Mouse (Mus musculus): Measurements from ENCODE around the gene Pif1. TPM values are rescaled to one million over a fixed set of nuclear protein-coding genes. Genes with fewer than 3 reads are reported as not detected.

Pif1 gene
- total and polyA plus RNA-seq, 3 experiments: 11.2 to 14.5 (median 12.2) TPM

DNA sequence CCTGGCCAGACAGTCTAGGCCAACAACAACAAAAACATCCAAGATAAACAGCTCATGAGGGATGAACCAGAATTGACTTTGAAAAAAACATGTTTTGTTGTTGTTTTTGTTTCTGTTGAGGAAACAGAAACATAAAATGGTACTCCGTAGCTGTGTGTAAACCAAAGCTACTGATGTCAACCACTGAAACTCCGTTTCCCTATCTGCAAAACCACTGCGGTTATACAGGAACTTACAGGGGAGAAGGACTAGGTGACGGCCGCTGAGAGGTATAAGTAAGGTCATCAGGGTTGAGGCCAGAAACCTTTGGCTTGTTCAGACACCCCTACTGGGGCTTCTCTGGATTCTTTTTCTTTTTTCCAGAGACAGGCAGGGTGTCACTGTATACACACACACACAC is 35.9 kb downstream of the Pif1 start:
- no peaks in the 10 kb centered on the region for H3K36me3 ChIP-seq (replicated peaks in 1 of 2; ENCODE audit: control insufficient read depth in 1 of 2, insufficient read depth in 1 of 2, low read length in 1 of 2)
- H3K27me3 ChIP-seq (replicated peaks): peaks cover 10% of the 10 kb centered on the region
- H3K27ac ChIP-seq (ENCODE audit: insufficient read depth, low read depth): no peak overlapping the region
- H3K4me3 ChIP-seq (replicated peaks in 1 of 3; ENCODE audit: low read depth in 2 of 3, low read length in 2 of 3, poor library complexity in 1 of 3): no peak overlapping the region
- TF ChIP-seq E2F4 (IDR thresholded peaks at IDR 0.05; ENCODE audit: insufficient replicate concordance, low read depth, low read length): no peak
- no peak for TF ChIP-seq MXI1 (IDR thresholded peaks at IDR 0.05; ENCODE audit: low read depth, low read length)
- no peak for TF ChIP-seq CHD2 (IDR thresholded peaks at IDR 0.05; ENCODE audit: low read length)
- TF ChIP-seq ZC3H11A (IDR thresholded peaks at IDR 0.05; ENCODE audit: low read depth, low read length): no peak
- TF ChIP-seq MAFK (IDR thresholded peaks at IDR 0.05; ENCODE audit: insufficient replicate concordance, low read length): no peak
- TF ChIP-seq ZNF384 (IDR thresholded peaks at IDR 0.05; ENCODE audit: low read depth, low read length): no peak
- no peak for TF ChIP-seq BHLHE40 (IDR thresholded peaks at IDR 0.05; ENCODE audit: low read depth, low read length)
- no peak for TF ChIP-seq NELFE (IDR thresholded peaks at IDR 0.05; ENCODE audit: low read depth, low read length)
- TF ChIP-seq RCOR1 (conservative IDR thresholded peaks at IDR 0.05; ENCODE audit: low read depth, low read length): no peak
- TF ChIP-seq MAX (IDR thresholded peaks at IDR 0.05; ENCODE audit: low read length): no peak
- no peak for TF ChIP-seq RAD21 (IDR thresholded peaks at IDR 0.05; ENCODE audit: low read depth, low read length)
- TF ChIP-seq KAT2A (IDR thresholded peaks at IDR 0.05; ENCODE audit: insufficient replicate concordance, low read length): no peak
- no peak for TF ChIP-seq POLR2AphosphoS2 (IDR thresholded peaks at IDR 0.05; ENCODE audit: low read depth, low read length)
- TF ChIP-seq ZMIZ1 (IDR thresholded peaks at IDR 0.05; ENCODE audit: low read depth, low read length): no peak
- no peak for TF ChIP-seq ELF1 (IDR thresholded peaks at IDR 0.05; ENCODE audit: low read depth, low read length)
- TF ChIP-seq USF2 (conservative IDR thresholded peaks at IDR 0.05; ENCODE audit: low read depth, low read length): no peak
- no peak for TF ChIP-seq NRF1 (IDR thresholded peaks at IDR 0.05; ENCODE audit: low read depth, low read length)
- TF ChIP-seq JUN (IDR thresholded peaks at IDR 0.05; ENCODE audit: insufficient read depth, low read depth, low read length): no peak
- TF ChIP-seq GABPA (IDR thresholded peaks at IDR 0.05; ENCODE audit: insufficient replicate concordance, low read depth, low read length): no peak
- no peak for TF ChIP-seq EP300 (IDR thresholded peaks at IDR 0.05; ENCODE audit: low read length)
- H3K4me2 ChIP-seq (ENCODE audit: insufficient read depth, low read depth, poor library complexity, severe bottlenecking): no peak overlapping the region
- DNase-seq (ENCODE audit: extremely low read depth): no peak
- no peak overlapping the region for H3K9ac ChIP-seq (ENCODE audit: insufficient read depth, low read depth)
- in situ Hi-C loops (cut with MboI; ENCODE audit: low pct_ligation_motif_present, low pct_unique_long_range_greater_than_20kb, low sequenced_read_pairs) (no loop called here), dilution Hi-C loops (cut with MboI; ENCODE audit: extremely low pct_ligation_motif_present, extremely low pct_unique_long_range_greater_than_20kb, low sequenced_read_pairs) (no loop called here)
- no peaks in the 10 kb centered on the region for H3K79me2 ChIP-seq (replicated peaks; ENCODE audit: control insufficient read depth, extremely low read depth, insufficient read depth, poor library complexity, severe bottlenecking)
- H3K4me1 ChIP-seq (ENCODE audit: control insufficient read depth in 1 of 2, insufficient read depth in 2 of 2): no peaks in the 10 kb centered on the region
- H3K9me3 ChIP-seq (replicated peaks; ENCODE audit: low read length): no peaks in the 10 kb centered on the region

DNA sequence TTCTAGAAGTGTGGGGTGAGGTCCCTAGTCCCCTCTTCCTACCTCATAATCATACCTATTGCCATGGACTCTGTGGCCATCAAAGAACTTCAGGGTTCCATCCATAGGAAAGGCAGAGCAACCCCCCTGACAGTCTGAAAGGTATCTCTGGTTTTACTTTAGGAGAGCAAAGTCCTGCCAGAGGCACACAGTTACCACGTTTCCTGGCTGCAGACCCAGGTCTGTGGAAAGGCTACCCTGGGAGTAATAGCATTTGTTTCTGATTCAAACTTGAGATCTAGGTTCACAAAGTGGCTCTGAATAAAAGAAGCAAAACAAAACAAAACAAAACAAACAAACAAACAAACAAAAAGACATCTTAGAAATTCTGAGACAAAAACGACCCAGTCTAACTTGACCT is 37.3 kb downstream of the Pif1 start:
- Histone ChIP-seq H3K79me2 (replicated peaks; ENCODE audit: control insufficient read depth, extremely low read depth, insufficient read depth, poor library complexity, severe bottlenecking) (no peaks in the 10 kb centered on the region), H3K4me2 (ENCODE audit: insufficient read depth, low read depth, poor library complexity, severe bottlenecking) (no peak overlapping the region), H3K4me1 (ENCODE audit: control insufficient read depth in 1 of 2, insufficient read depth in 2 of 2) (no peaks in the 10 kb centered on the region), H3K27ac (ENCODE audit: insufficient read depth, low read depth) (no peak overlapping the region), H3K9me3 (replicated peaks; ENCODE audit: low read length) (no peaks in the 10 kb centered on the region), H3K9ac (ENCODE audit: insufficient read depth, low read depth) (no peak overlapping the region), H3K36me3 (replicated peaks in 1 of 2; ENCODE audit: control insufficient read depth in 1 of 2, insufficient read depth in 1 of 2, low read length in 1 of 2) (no peaks in the 10 kb centered on the region), H3K27me3 (replicated peaks) (peaks cover 19% of the 10 kb centered on the region), H3K4me3 (replicated peaks in 1 of 3; ENCODE audit: low read depth in 2 of 3, low read length in 2 of 3, poor library complexity in 1 of 3) (no peak overlapping the region)
- TF ChIP-seq BHLHE40 (IDR thresholded peaks at IDR 0.05; ENCODE audit: low read depth, low read length) (no peak), EP300 (IDR thresholded peaks at IDR 0.05; ENCODE audit: low read length) (no peak), JUND (conservative IDR thresholded peaks at IDR 0.05; ENCODE audit: low read depth, low read length) (no peak), ELF1 (IDR thresholded peaks at IDR 0.05; ENCODE audit: low read depth, low read length) (no peak), MAFK (IDR thresholded peaks at IDR 0.05; ENCODE audit: insufficient replicate concordance, low read length) (no peak), NRF1 (IDR thresholded peaks at IDR 0.05; ENCODE audit: low read depth, low read length) (no peak), MYC (IDR thresholded peaks at IDR 0.05; ENCODE audit: low read depth, low read length) (no peak), GABPA (IDR thresholded peaks at IDR 0.05; ENCODE audit: insufficient replicate concordance, low read depth, low read length) (no peak), CTCF (conservative IDR thresholded peaks at IDR 0.05 in 1 of 2, IDR thresholded peaks at IDR 0.05 in 1 of 2; ENCODE audit: low read depth in 2 of 2, low read length in 2 of 2) (no peak), E2F4 (IDR thresholded peaks at IDR 0.05; ENCODE audit: insufficient replicate concordance, low read depth, low read length) (no peak), USF1 (IDR thresholded peaks at IDR 0.05; ENCODE audit: low read depth, low read length) (no peak), SMC3 (IDR thresholded peaks at IDR 0.05; ENCODE audit: low read depth, low read length) (no peak), CHD2 (IDR thresholded peaks at IDR 0.05; ENCODE audit: low read length) (no peak)
- in situ Hi-C loops (cut with MboI; ENCODE audit: low pct_ligation_motif_present, low pct_unique_long_range_greater_than_20kb, low sequenced_read_pairs) (no loop called here), dilution Hi-C loops (cut with MboI; ENCODE audit: extremely low pct_ligation_motif_present, extremely low pct_unique_long_range_greater_than_20kb, low sequenced_read_pairs) (no loop called here)
- DNase-seq (ENCODE audit: extremely low read depth): no peak
